Mouse (Mus musculus) liver, embryonic 18 days (tissue): ENCODE measurements around the gene Cyp4f37. TPM values are rescaled to one million over a fixed set of nuclear protein-coding genes. Genes with fewer than 3 reads are reported as not detected.

Source experiments
- polyA plus RNA-seq: library from polyadenylated mRNA; depleted of rRNA; stranded (reverse); fragments of >200 nt; gene quantifications from 2 replicates; pipeline ENCODE4 v1.2.3, GENCODE M21; 2012; rRNA removed

Cyp4f37 gene
- polyA plus RNA-seq: not detected in 2 replicates

DNA sequence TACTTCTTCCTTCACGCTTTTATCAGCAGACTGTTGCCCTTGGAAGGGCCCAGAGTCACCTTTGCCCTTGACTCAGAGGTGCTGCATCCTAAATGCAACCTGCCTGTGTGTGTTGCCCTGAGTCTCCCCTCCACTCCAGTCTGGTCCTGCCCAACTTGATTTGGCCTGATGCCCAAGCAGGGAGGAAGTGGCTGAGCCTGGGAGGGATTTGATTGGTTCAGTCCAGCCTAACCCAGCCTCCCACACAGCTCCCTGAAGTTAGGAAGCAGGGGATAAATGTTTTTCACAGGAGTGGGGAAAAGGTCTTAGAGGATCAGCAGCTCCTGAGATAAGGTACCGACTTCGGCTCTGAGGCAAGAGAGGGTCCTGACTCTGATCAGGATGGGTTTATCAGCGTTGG is at the start of gene Cyp4f37:
TSS of gene Cyp4f37 (plus strand) at position 292 of the 400 bp plus-strand sequence.

DNA sequence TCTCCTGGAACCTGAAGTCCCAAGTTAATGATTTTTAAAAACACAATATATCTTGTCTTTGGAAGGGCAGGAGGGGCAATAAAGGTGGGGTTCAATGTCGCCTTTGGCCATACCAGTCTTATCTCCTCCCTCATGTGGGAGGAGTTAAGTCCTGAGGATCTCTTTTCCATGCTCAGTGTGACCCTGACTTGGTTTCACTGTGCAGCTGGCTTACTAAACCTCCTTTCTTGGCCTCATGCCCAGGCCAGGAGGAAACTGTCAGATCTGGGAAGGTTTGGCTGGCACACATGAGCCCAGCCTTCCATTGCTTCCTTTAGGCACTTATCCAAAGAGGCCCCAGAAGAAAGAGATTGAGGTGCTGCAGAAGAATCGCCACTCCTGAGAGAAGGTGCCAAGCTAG is 37.6 kb downstream of the Cyp4f37 start, which contains the start of gene Cyp4f40:
TSS of gene Cyp4f40 (plus strand) at position 189 of the 400 bp plus-strand sequence.

GRCm38 (mm10) chr17:32685048-32685750 is 64.1 kb downstream of the Cyp4f37 start, which contains the start of gene Cyp4f15:
TSS of gene Cyp4f15 (plus strand) at chr17:32685627.

Other genes with a start within 250 kb of the Cyp4f37 start
- 5.8 and 7.8 TPM in 2 replicates for gene Wiz, start 231.9 kb upstream of the Cyp4f37 start, polyA plus RNA-seq
- 3.6 and 4.2 TPM in 2 replicates for gene Rasal3, start 217.7 kb upstream of the Cyp4f37 start, polyA plus RNA-seq
- gene Pglyrp2, start 197.1 kb upstream of the Cyp4f37 start, polyA plus RNA-seq: 22.9 and 24.4 TPM in 2 replicates
- 0.06 and 0.08 TPM in 2 replicates for gene Cyp4f39, start 168.6 kb upstream of the Cyp4f37 start, polyA plus RNA-seq
- 3.5 and 4.0 TPM in 2 replicates for gene Cyp4f17, start 115.3 kb upstream of the Cyp4f37 start, polyA plus RNA-seq
- 5.0 and 5.4 TPM in 2 replicates for gene Cyp4f16, start 84.8 kb upstream of the Cyp4f37 start, polyA plus RNA-seq
- not detected in 2 replicates for gene Cyp4f40, start 37.6 kb downstream of the Cyp4f37 start, polyA plus RNA-seq
- 27.6 and 28.3 TPM in 2 replicates for gene Cyp4f15, start 64.3 kb downstream of the Cyp4f37 start, polyA plus RNA-seq
- 6.3 and 7.3 TPM in 2 replicates for gene Zfp871, start 167.0 kb downstream of the Cyp4f37 start, polyA plus RNA-seq
- 0.10 and 0.17 TPM in 2 replicates for gene Zfp811, start 188.6 kb downstream of the Cyp4f37 start, polyA plus RNA-seq
- gene Zfp799, start 209.0 kb downstream of the Cyp4f37 start, polyA plus RNA-seq: 1.2 and 1.3 TPM in 2 replicates